Mouse (Mus musculus): ENCODE data around the gene Styxl1.

DNA sequence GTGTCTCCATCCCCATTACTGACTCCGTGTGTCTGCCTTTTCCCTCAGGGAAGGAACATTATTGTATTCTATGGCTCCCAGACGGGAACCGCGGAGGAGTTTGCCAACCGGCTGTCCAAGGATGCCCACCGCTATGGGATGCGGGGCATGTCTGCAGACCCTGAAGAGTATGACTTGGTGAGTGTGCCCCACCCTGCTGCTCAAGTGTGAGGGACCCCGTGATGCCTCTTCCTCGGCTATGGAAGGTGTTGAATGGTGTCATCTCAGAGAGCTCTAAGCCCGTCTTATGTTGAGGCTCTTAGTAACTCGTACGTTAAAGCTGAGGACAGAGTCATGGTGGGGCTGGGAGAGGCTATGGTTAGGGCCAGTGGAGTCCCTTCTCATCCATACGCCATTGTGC is 48.8 kb downstream of the Styxl1 start:
- TF ChIP-seq CTCF (IDR thresholded peaks at IDR 0.05; ENCODE audit: control insufficient read depth, insufficient read depth, insufficient replicate concordance, low read depth, low read length) (no peak), POLR2A (IDR thresholded peaks at IDR 0.05; ENCODE audit: control insufficient read depth, low read depth, low read length) (no peak)

All from testis, adult 2 months (tissue).